Mouse (Mus musculus): Measurements from ENCODE around the gene 4921524J17Rik. TPM values are rescaled to one million over a fixed set of nuclear protein-coding genes. Genes with fewer than 3 reads are reported as not detected.

The 4921524J17Rik gene
- polyA plus RNA-seq, 1 experiment from 2014 or later: 29.0 TPM

DNA sequence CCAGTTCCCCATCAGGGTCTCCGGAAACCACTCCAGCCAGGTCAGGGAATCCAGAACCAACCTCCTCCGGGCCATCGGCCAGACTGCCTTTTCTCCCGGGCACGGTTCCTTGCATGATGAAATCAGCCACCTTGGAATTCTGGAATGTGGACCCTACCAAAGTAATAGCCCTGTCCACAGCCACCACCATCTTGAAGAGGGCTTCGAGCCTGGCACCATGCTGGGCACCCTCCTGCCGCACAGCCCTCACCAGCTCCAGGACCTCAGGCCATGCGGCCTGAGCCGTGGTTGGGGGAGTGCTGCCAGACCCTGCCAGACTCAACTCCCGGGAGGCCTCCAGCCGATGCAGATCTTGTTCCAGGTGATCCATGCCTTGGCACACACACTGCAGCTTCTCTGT is 68.0 kb downstream of the 4921524J17Rik start:
- 85% methylated on average over 11 of the region's 11 CpGs for WGBS
- ATAC-seq (ENCODE audit: low FRiP score, low TSS enrichment) (no peak), DNase-seq (ENCODE audit: low spot score) (no peak)
- H3K9ac ChIP-seq (ENCODE audit: low read length): no peak overlapping the region
- H3K36me3 ChIP-seq (ENCODE audit: control insufficient read depth, insufficient read depth, low read length): no peaks in the 10 kb centered on the region
- H3K27ac ChIP-seq (replicated peaks): no peak overlapping the region
- no peaks in the 10 kb centered on the region for H3K9me3 ChIP-seq (ENCODE audit: control insufficient read depth, low read length)
- no peak overlapping the region for H3K4me3 ChIP-seq (ENCODE audit: low read depth, low read length)
- TF ChIP-seq EP300 (optimal IDR thresholded peaks at IDR 0.05): no peak
- TF ChIP-seq CTCF (IDR thresholded peaks at IDR 0.05; ENCODE audit: low read depth): no peak
- H3K4me1 ChIP-seq (replicated peaks; ENCODE audit: control insufficient read depth, insufficient read depth): no peaks in the 10 kb centered on the region
- H3K4me2 ChIP-seq (replicated peaks; ENCODE audit: low read depth): no peak overlapping the region
- no peaks in the 10 kb centered on the region for H3K27me3 ChIP-seq (ENCODE audit: control insufficient read depth, insufficient read depth, low read length)

GRCm38 (mm10) chr8:85363406-85363805 is 69.2 kb downstream of the 4921524J17Rik start:
- Histone ChIP-seq H3K36me3 (ENCODE audit: control insufficient read depth, insufficient read depth, low read length) (no peaks in the 10 kb centered on the region), H3K9ac (ENCODE audit: low read length) (no peak overlapping the region), H3K9me3 (ENCODE audit: control insufficient read depth, low read length) (no peaks in the 10 kb centered on the region), H3K27ac (replicated peaks) (no peak overlapping the region), H3K4me3 (ENCODE audit: low read depth, low read length) (no peak overlapping the region), H3K4me2 (replicated peaks; ENCODE audit: low read depth) (no peak overlapping the region), H3K27me3 (ENCODE audit: control insufficient read depth, insufficient read depth, low read length) (no peaks in the 10 kb centered on the region), H3K4me1 (replicated peaks; ENCODE audit: control insufficient read depth, insufficient read depth) (no peaks in the 10 kb centered on the region)
- no peak for DNase-seq (ENCODE audit: low spot score)
- no peak for ATAC-seq (ENCODE audit: low FRiP score, low TSS enrichment)
- 72% methylated on average over 6 of the region's 6 CpGs for WGBS
- TF ChIP-seq CTCF (IDR thresholded peaks at IDR 0.05; ENCODE audit: low read depth): no peak
- TF ChIP-seq EP300 (optimal IDR thresholded peaks at IDR 0.05): no peak

- Histone ChIP-seq H3K4me2 (replicated peaks; ENCODE audit: low read depth) (no peak overlapping the region), H3K4me3 (ENCODE audit: low read depth, low read length) (no peak overlapping the region), H3K9ac (ENCODE audit: low read length) (no peak overlapping the region), H3K36me3 (ENCODE audit: control insufficient read depth, insufficient read depth, low read length) (no peaks in the 10 kb centered on the region), H3K4me1 (replicated peaks; ENCODE audit: control insufficient read depth, insufficient read depth) (no peaks in the 10 kb centered on the region), H3K27ac (replicated peaks) (no peak overlapping the region), H3K9me3 (ENCODE audit: control insufficient read depth, low read length) (no peaks in the 10 kb centered on the region), H3K27me3 (ENCODE audit: control insufficient read depth, insufficient read depth, low read length) (no peaks in the 10 kb centered on the region)
- no peak for ATAC-seq (ENCODE audit: low FRiP score, low TSS enrichment)
- TF ChIP-seq EP300 (optimal IDR thresholded peaks at IDR 0.05) (no peak), CTCF (IDR thresholded peaks at IDR 0.05; ENCODE audit: low read depth) (no peak)
- no peak for DNase-seq (ENCODE audit: low spot score)
- 69% methylated on average over 4 of the region's 4 CpGs for WGBS
These were observed 70.4 kb downstream of the 4921524J17Rik start for GRCm38 (mm10) chr8:85362211-85362610.

Other genes starting within 250 kb of the 4921524J17Rik start
- gene Olfr371, start 206.8 kb downstream of the 4921524J17Rik start, polyA plus RNA-seq (2015; fragmentation: Nextera tagmentation; extraction: Ambion mirVana): not detected in 2 replicates
- 36.1 and 39.5 TPM in 2 replicates for gene Orc6, start 133.2 kb downstream of the 4921524J17Rik start, polyA plus RNA-seq (2015; fragmentation: Nextera tagmentation; extraction: Ambion mirVana)
- gene Vps35, start 133.0 kb downstream of the 4921524J17Rik start, polyA plus RNA-seq (2015; fragmentation: Nextera tagmentation; extraction: Ambion mirVana): 75.9 and 78.0 TPM in 2 replicates
- gene Mylk3, start 46.5 kb downstream of the 4921524J17Rik start, polyA plus RNA-seq (2015; fragmentation: Nextera tagmentation; extraction: Ambion mirVana): 0.10 and 0.13 TPM in 2 replicates
- gene Gpt2, start 59.7 kb upstream of the 4921524J17Rik start, polyA plus RNA-seq (2015; fragmentation: Nextera tagmentation; extraction: Ambion mirVana): 32.7 and 37.6 TPM in 2 replicates
- 90.4 and 98.1 TPM in 2 replicates for gene Dnaja2, start 122.5 kb upstream of the 4921524J17Rik start, polyA plus RNA-seq (2015; fragmentation: Nextera tagmentation; extraction: Ambion mirVana)